Mouse (Mus musculus) T-helper 17 cell (primary cell): ENCODE measurements around the gene Psmd8.

ENCODE experiments used
- in situ Hi-C, 2 experiments: fragments of 300-600 bp; cut with MboI, MseI; formaldehyde crosslinking; loops; 1 replicate in 1 of 2; 2 replicates in 1 of 2; pipeline ENCODE4 v1.15.1; 2025; ENCODE audit warnings: high pct_unique_total_duplicates in 2 of 2

Gene Psmd8

GRCm38 (mm10) chr7:29170755-29171561 lies 9.5 kb downstream of the Psmd8 start:
- in situ Hi-C loops = no loop called here

GRCm38 (mm10) chr7:29170066-29170754 lies 10.3 kb downstream of the Psmd8 start, which contains the start of the genes Ggn and Spred3:
TSS of gene Ggn (plus strand) at chr7:29170210.
TSS of gene Spred3 (minus strand) at chr7:29170411.
- in situ Hi-C loops = no loop called here

GRCm38 (mm10) chr7:29169231-29170065 lies 11.1 kb downstream of the Psmd8 start:
- in situ Hi-C loops = no loop called here

- in situ Hi-C loops = no loop called here
These were observed 11.7 kb downstream of the Psmd8 start for GRCm38 (mm10) chr7:29168791-29169230.

DNA sequence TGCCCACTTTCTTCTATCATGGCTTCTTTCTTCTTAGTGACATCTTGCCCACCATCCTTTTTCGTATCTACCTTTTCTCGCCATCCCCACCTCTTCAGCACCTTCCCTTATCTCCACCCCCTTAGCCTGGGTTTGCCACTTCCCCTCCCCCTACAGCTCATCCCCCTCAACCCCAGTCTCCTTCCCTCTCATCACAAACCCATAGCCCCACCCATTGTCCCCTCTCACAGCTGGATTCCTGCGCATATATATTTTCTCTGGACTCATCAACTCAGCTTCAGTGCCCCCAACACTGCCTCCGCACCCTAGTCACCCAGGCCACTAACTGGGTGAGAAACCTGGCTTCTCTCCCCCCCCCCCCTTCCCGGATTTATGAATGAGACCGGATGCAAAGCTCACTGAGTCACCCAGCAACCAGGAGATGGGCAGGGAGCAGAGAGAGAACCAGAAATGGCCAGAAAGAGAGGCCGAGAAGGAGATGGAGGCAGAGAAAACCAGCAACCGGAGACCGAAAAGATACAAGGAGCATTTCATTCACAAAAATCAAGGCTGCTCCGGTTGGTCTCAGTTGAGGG lies 12.3 kb downstream of the Psmd8 start:
- in situ Hi-C loops = no loop called here

- in situ Hi-C loops = no loop called here
These were observed 12.8 kb downstream of the Psmd8 start for GRCm38 (mm10) chr7:29167656-29168055.

GRCm38 (mm10) chr7:29162750-29163525 lies 17.6 kb downstream of the Psmd8 start:
- in situ Hi-C loops = no loop called here

- in situ Hi-C loops = no loop called here
These were observed 18.2 kb downstream of the Psmd8 start for GRCm38 (mm10) chr7:29162294-29162693.

DNA sequence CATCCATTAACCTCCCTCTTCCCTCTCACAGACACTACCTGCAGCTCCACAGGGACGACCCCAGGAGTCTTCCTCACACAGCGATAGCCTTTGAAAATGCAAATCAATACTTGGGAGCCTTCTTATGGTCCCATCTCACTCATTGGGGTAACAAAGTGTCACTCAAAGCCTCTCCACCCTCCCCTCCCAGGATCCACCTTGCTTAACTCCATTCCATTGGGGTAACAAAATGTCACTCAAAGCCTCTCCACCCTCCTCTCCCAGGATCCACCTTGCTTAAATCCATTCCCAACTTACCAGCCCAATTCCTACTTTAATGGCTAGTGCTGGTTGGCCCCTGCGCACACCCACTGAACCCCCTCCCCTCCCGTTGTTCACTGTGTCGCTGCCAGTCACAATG lies 22.2 kb downstream of the Psmd8 start:
- in situ Hi-C loops = no loop called here

- in situ Hi-C loops = no loop called here
These were observed 24.4 kb downstream of the Psmd8 start, which contains the start of gene Fam98c for GRCm38 (mm10) chr7:29155838-29156782. TSS of gene Fam98c (minus strand) at chr7:29156234.

GRCm38 (mm10) chr7:29155196-29155837 lies 25.2 kb downstream of the Psmd8 start:
- in situ Hi-C loops = no loop called here

DNA sequence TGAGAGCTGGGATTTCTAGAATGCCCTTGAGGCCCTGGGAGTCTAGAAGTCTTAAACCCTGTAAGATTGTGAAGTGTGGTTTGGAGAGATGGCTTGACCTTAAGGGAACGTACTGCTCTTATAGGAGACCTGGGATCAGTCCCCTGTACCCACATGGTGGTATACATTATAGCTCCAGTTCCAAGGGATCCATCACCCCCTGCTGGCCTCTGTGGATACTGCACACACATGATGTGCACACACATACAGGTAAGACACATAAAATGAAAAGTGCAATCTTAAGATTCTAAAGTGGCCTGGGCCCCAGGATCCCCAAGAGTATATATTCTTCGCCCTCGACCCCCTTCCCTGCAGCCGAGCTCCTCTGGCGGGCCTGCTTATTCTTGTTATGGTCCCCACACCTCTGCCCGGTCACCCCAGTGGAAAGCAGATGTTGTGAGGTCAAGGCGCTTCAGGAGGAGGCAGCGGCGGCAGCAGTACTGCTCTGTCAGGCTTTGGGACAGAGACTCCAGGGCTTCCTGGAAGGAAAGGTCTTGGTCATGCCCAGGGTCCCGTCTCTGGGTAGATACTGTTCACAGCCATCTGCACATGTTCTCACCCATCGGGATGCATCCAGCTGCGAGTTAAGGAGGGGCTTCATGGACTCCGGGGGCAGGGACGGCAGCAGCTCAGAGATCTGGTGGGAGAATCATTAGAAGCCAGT lies 26.3 kb downstream of the Psmd8 start:
- in situ Hi-C loops = no loop called here

DNA sequence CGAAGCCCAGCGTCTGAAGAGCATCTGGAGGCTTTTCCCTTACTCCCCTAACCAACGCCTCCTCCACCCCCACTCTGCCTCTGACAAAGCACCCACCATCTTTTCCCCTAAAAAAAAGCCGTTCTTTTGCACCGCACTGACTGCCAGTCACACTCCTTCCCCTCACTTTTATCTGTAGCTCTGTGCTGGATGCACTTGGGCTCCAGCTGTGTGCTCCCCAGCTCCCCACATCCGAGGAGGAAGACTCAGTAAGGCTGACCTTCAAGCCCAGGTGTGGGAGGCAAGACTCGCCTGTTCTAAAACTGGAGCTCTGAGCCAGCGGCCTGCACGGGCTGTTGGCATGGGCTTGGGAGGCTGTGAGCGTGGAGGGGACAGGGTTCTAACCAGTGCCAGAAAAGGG lies 29.0 kb downstream of the Psmd8 start:
- in situ Hi-C loops = no loop called here

GRCm38 (mm10) chr7:29148771-29149170 lies 31.7 kb downstream of the Psmd8 start:
- in situ Hi-C loops = loop anchor here in 1 of 2 experiments (25.0 kb wide), 1 partner anchor 1786 kb away; the partner anchor contains the start of genes Gm20479 and Shkbp1

DNA sequence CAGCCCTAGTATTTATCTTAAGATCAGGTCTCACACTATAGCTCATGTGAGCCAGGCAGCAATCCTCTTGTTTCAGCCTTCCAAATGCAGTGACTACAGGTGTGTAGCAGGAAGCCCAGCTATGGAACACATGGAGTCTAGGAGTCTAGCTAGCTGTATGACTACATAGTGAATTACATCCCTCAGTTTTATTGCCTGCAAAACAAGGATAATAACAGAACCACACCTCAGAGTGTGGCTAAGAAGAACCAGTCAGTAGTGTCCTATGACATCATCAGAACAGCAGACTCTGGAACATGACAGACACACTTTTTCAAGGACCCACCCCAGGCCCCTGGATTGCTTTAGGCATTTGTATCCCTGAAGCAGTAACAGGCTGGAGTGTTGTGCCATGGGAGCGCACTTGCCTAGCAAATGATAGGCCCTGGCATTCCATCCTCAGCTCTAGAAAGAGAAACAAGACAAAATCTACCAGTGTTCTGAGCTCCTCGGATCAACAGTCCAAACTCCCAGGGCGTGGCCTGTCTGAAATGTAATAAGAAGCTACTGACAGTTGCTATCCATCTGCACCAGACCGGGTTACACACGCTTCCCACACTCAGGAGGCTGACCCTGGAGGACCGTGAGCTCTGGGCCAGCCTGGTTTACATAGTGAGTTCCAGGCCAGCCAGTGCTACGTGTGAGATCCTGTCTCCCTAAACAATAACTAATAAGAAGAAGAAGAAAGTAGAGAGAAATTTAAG lies 33.7 kb downstream of the Psmd8 start:
- in situ Hi-C loops = loop anchor here in 1 of 2 experiments (25.0 kb wide), 1 partner anchor 1784 kb away; the partner anchor contains the start of genes Gm20479 and Shkbp1

DNA sequence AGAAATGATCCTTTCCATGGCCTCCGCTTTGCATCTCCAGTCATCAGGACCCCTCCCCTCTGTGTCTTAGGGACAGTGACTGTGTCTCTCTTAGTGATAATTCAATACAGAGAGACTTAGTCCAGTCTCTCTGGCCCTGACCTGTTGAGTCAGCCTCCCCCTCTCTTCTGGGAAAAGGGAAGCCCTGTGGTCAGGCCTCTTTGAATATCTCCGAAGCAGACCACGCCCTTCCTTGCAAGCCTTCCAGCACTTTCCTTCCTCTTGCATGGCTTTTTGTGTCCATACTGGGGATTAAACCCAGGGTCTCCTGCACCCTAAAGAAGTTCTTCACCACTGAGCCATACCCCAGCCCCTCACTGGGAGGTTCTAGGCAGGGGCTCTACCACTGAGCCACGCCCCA lies 36.5 kb downstream of the Psmd8 start:
- in situ Hi-C loops = loop anchor here in 1 of 2 experiments (25.0 kb wide), 1 partner anchor 1782 kb away; the partner anchor contains the start of genes Gm20479 and Shkbp1

- in situ Hi-C loops = loop anchor here in 1 of 2 experiments (25.0 kb wide), 1 partner anchor 1779 kb away; the partner anchor contains the start of genes Gm20479 and Shkbp1
These were observed 39.1 kb downstream of the Psmd8 start for GRCm38 (mm10) chr7:29141416-29141815.
